Mouse (Mus musculus) liver, postnatal 0 days (tissue): ENCODE data around the gene Dthd1.

Source experiments
- CTCF ChIP-seq: sonication (generic); IDR thresholded peaks from 2 replicates; pipeline ENCODE4 v1.5.1; 2016; ENCODE audit warnings: antibody characterized with exemption, low read depth
- EP300 ChIP-seq: IDR thresholded peaks from 2 replicates; pipeline ENCODE4 v1.6.1; 2016; ENCODE audit warnings: antibody characterized with exemption, low read depth, mild to moderate bottlenecking

GRCm38 (mm10) chr5:62864348-62864747 is 50.7 kb downstream of the Dthd1 start:
- TF ChIP-seq CTCF (no peak), EP300 (no peak)
